Mouse (Mus musculus): ENCODE results near the gene Rbm20. TPM values are rescaled to one million over a fixed set of nuclear protein-coding genes. Genes with fewer than 3 reads are reported as not detected.

Rbm20 gene
- total and polyA plus RNA-seq, 3 experiments: 37.3 to 58.6 TPM; not detected in 1

- peaks cover 7% of the 10 kb centered on the region in 2 experiments; a peak in 3 of 4 replicates for H3K4me1 ChIP-seq (ENCODE audit: control insufficient read depth in 1 of 2, insufficient read depth in 2 of 2, low read length in 2 of 2)
- no peak for DNase-seq (ENCODE audit: low read depth, low spot score)
- H3K36me3 ChIP-seq (ENCODE audit: control insufficient read depth in 1 of 2, insufficient read depth in 2 of 2, low read length in 2 of 2): peaks cover 0 to 5% of the 10 kb centered on the region in 2 experiments; a peak in 1 of 4 replicates
- H3K27ac ChIP-seq (ENCODE audit: control insufficient read depth, low read depth, low read length): no peak overlapping the region
- no peaks in the 10 kb centered on the region for H3K9me3 ChIP-seq (replicated peaks; ENCODE audit: insufficient read depth, low read length)
- H3K27me3 ChIP-seq (ENCODE audit: control insufficient read depth in 1 of 2, insufficient read depth in 2 of 2, low read length in 2 of 2): peaks cover 0 to 3% of the 10 kb centered on the region in 2 experiments; a peak in 2 of 4 replicates
- H3K9ac ChIP-seq (ENCODE audit: control insufficient read depth, low read depth, low read length, poor library complexity, severe bottlenecking): no peak overlapping the region
- H3K4me3 ChIP-seq (ENCODE audit: control insufficient read depth in 1 of 2, insufficient read depth in 1 of 2, low read depth in 2 of 2, low read length in 2 of 2): no peak overlapping the region
- TF ChIP-seq ETS1 (IDR thresholded peaks at IDR 0.05; ENCODE audit: low read depth, low read length): no peak
- no peak for TF ChIP-seq POLR2A (IDR thresholded peaks at IDR 0.05; ENCODE audit: control insufficient read depth in 1 of 2, insufficient read depth in 1 of 2, low read depth in 1 of 2, low read length in 2 of 2, poor library complexity in 1 of 2)
- TF ChIP-seq MXI1 (IDR thresholded peaks at IDR 0.05; ENCODE audit: low read depth, low read length): no peak
- no peak for TF ChIP-seq MAX (IDR thresholded peaks at IDR 0.05; ENCODE audit: low read length)
- no peak for TF ChIP-seq RCOR1 (IDR thresholded peaks at IDR 0.05; ENCODE audit: low read depth, low read length)
- no peaks in the 10 kb centered on the region for H3K79me2 ChIP-seq (ENCODE audit: control insufficient read depth, insufficient read depth, low read length, poor library complexity)
These were observed 40.3 kb downstream of the Rbm20 start for GRCm38 (mm10) chr19:53717364-53717763.

GRCm38 (mm10) chr19:53722186-53722585, 45.1 kb downstream of the Rbm20 start:
- Histone ChIP-seq H3K4me3 (ENCODE audit: control insufficient read depth in 1 of 2, insufficient read depth in 1 of 2, low read depth in 2 of 2, low read length in 2 of 2) (no peak overlapping the region), H3K79me2 (ENCODE audit: control insufficient read depth, insufficient read depth, low read length, poor library complexity) (no peaks in the 10 kb centered on the region), H3K36me3 (ENCODE audit: control insufficient read depth in 1 of 2, insufficient read depth in 2 of 2, low read length in 2 of 2) (no peaks in the 10 kb centered on the region), H3K9me3 (replicated peaks; ENCODE audit: insufficient read depth, low read length) (no peaks in the 10 kb centered on the region), H3K9ac (ENCODE audit: control insufficient read depth, low read depth, low read length, poor library complexity, severe bottlenecking) (no peak overlapping the region), H3K4me1 (ENCODE audit: control insufficient read depth in 1 of 2, insufficient read depth in 2 of 2, low read length in 2 of 2) (no peaks in the 10 kb centered on the region), H3K27me3 (ENCODE audit: control insufficient read depth in 1 of 2, insufficient read depth in 2 of 2, low read length in 2 of 2) (peaks cover 4 to 7% of the 10 kb centered on the region in 2 experiments; a peak in 3 of 4 replicates), H3K27ac (ENCODE audit: control insufficient read depth, low read depth, low read length) (no peak overlapping the region)
- TF ChIP-seq ELF1 (IDR thresholded peaks at IDR 0.05; ENCODE audit: low read depth, low read length) (no peak), MAFK (IDR thresholded peaks at IDR 0.05; ENCODE audit: borderline replicate concordance, low read depth, low read length) (no peak), MEF2A (IDR thresholded peaks at IDR 0.05; ENCODE audit: extremely low read depth, insufficient replicate concordance, low read depth, low read length, poor library complexity, severe bottlenecking) (no peak), SIN3A (IDR thresholded peaks at IDR 0.05; ENCODE audit: low read length) (no peak), NRF1 (IDR thresholded peaks at IDR 0.05; ENCODE audit: insufficient read depth, low read depth, low read length, poor library complexity, severe bottlenecking) (no peak), POLR2AphosphoS5 (IDR thresholded peaks at IDR 0.05; ENCODE audit: borderline replicate concordance, low read depth, low read length) (no peak), MAZ (IDR thresholded peaks at IDR 0.05; ENCODE audit: low read depth, low read length) (no peak), MXI1 (IDR thresholded peaks at IDR 0.05; ENCODE audit: low read depth, low read length) (no peak), BHLHE40 (IDR thresholded peaks at IDR 0.05; ENCODE audit: borderline replicate concordance, low read depth, low read length) (no peak), UBTF (IDR thresholded peaks at IDR 0.05; ENCODE audit: borderline replicate concordance, insufficient read depth, low read depth, low read length) (no peak)
- DNase-seq (ENCODE audit: low read depth, low spot score): no peak

All from MEL (cell line).